Mouse (Mus musculus) embryo, embryonic 9.5 days (tissue): ENCODE measurements around the gene Psmf1.
A peak's percentile ranks its signal among the peaks of the same experiment; 100 is the strongest.

Experiments used
- DNase-seq: peaks from one replicate; pipeline ENCODE4 v3.0.0-alpha.2; 2017; ENCODE audit errors: extremely low spot score

Psmf1 gene

GRCm38 (mm10) chr2:151735422-151735821 lies 8.6 kb downstream of the Psmf1 start:
- no peak for DNase-seq

- no peak for DNase-seq
These were observed 10.7 kb downstream of the Psmf1 start for GRCm38 (mm10) chr2:151733151-151733865.

- DNase-seq = no peak
These were observed 19.9 kb downstream of the Psmf1 start for GRCm38 (mm10) chr2:151724094-151724493.

- DNase-seq = no peak
These were observed 27.5 kb downstream of the Psmf1 start for GRCm38 (mm10) chr2:151716318-151717055.

- DNase-seq = no peak
These were observed 28.5 kb downstream of the Psmf1 start for GRCm38 (mm10) chr2:151715526-151715925.

GRCm38 (mm10) chr2:151712647-151713046 lies 31.3 kb downstream of the Psmf1 start:
- DNase-seq = peak; percentile 35

- no peak for DNase-seq
These were observed 41.2 kb downstream of the Psmf1 start for GRCm38 (mm10) chr2:151702851-151703190.

GRCm38 (mm10) chr2:151702146-151702850 lies 41.7 kb downstream of the Psmf1 start:
- DNase-seq = peak; percentile 56

GRCm38 (mm10) chr2:151701231-151702145 lies 42.5 kb downstream of the Psmf1 start, which contains the start of gene Tmem74b:
Gene Tmem74b, plus strand, starts transcription at chr2:151702008.
- DNase-seq = peak; percentile 8

GRCm38 (mm10) chr2:151682976-151683375 lies 61.0 kb downstream of the Psmf1 start:
- no peak for DNase-seq

GRCm38 (mm10) chr2:151682357-151682756 lies 61.6 kb downstream of the Psmf1 start:
- DNase-seq = no peak

GRCm38 (mm10) chr2:151676234-151676633 lies 67.8 kb downstream of the Psmf1 start:
- no peak for DNase-seq

- DNase-seq = no peak
These were observed 73.0 kb downstream of the Psmf1 start for GRCm38 (mm10) chr2:151670968-151671329.

- peak; percentile 19 for DNase-seq
These were observed 73.7 kb downstream of the Psmf1 start for GRCm38 (mm10) chr2:151670026-151670967.

GRCm38 (mm10) chr2:151668433-151668832 lies 75.6 kb downstream of the Psmf1 start, which contains the start of gene Rad21l:
Gene Rad21l, minus strand, starts transcription at chr2:151668533.
- no peak for DNase-seq
